Mouse (Mus musculus) B cell, adult (primary cell): ENCODE measurements around the gene Il27ra. TPM values are rescaled to one million over a fixed set of nuclear protein-coding genes. Genes with fewer than 3 reads are reported as not detected.

Experiments
- total RNA-seq: library from RNA; stranded (reverse); gene quantifications from 4 replicates; pipeline ENCODE4 v1.2.4, GENCODE M21; 2023; ENCODE audit not compliant: inconsistent age

Gene Il27ra
- total RNA-seq: 90.8 to 101 TPM (median 92.9 TPM) in 4 replicates

GRCm38 (mm10) chr8:84042066-84042947 is at the start of gene Il27ra:
Il27ra (minus strand) TSS chr8:84042589.

DNA sequence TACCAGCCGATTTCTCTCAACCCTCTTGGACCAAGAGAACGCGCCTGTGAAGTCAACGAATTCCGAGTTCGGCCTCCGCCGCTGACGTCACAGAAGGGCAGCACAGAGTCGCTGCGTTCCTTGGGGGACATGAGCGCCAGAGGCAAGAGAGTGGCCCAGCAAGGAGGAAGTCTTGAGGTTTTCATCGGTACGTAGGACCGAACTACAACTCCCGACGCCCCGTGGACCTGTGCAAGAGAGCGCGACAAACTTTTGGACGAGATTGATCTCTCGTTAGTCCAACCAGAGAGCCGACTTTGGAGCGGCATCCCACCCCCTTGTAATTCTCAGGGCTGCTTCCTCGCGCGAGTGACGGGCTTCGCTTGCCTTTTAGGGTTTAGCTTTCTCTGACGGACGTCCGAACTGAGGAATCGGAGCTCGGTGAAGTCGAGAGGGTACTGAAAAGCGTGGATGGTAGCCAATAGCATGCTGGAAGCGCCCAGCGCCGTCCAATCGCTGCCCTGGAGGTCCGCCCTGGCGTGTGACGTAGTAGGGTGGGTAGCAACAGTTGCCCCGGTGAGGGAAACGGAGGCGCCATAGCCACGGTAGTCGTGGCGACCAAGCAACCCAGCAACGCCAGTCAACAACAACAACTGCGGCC is 24.0 kb upstream of the Il27ra start, which contains the start of gene Rfx1:
TSS of gene Rfx1 (plus strand) at position 544 of the 640 bp plus-strand sequence.

DNA sequence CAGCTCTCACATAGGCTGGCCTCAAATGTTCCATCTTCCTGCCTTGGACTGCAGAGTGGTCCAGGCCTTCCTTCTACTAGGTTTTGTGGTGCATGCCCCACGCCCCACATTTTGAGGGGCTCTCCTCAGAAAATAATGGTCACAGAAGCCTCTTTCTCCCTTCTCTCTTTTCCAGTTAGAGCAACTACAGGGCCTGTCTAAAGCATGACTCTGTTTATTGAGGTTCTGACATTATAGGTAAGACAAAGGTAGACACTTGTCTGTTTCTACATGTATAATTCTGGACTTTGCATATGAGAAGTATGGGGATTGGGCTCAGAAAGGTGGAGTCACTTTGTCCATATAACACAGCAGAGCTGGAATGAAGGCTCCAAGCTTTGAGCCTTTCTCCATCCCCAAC is 22.6 kb upstream of the Il27ra start, which contains the start of gene Gm10643:
TSS of gene Gm10643 (minus strand) at position 101 of the 400 bp plus-strand sequence.

DNA sequence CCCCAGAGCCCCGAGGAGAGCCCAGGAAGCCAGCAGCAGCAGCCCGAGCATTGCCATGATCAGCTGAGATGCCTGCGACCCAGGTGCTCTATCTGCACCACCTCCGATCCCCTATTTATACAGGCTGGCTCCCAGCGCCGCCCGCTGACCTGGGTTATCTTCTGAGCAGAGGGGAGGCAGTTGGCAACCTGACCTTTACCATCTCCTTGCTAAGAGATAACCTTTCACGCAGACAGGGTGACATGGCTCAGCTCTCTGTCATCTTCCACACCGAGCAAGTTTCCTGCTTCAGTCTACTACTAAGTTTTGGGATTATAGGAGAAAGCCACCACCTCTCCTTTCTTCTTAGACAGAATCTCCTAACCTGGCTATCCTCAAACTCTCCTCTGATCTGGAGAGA is 2.5 kb upstream of the Il27ra start, which contains the start of gene Rln3:
TSS of gene Rln3 (minus strand) at position 101 of the 400 bp plus-strand sequence.

DNA sequence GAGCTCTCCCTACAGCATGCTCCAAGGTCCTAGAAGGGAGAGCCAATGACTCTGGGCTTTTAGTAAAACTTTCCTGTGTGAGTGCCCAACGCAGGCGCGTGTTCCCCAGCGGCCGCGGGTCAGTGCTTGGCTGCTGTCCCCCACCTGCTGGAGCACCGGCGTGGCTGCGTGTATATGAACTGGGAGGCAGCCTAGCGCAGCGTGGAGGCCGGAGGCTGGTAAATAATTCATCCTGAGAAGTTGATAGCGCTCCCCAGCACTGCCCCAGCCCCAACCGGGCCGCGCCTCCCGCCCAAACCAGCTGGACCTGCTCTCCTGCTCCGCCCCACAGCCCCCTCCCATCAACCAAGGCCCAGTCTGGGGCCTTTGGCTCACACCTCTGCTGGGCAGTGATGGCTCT is 21.3 kb downstream of the Il27ra start, which contains the start of gene Palm3:
TSS of gene Palm3 (plus strand) at position 376 of the 400 bp plus-strand sequence.

GRCm38 (mm10) chr8:84011705-84012498 is 30.5 kb downstream of the Il27ra start, which contains the start of gene 2210011C24Rik:
2210011C24Rik (minus strand) TSS chr8:84012171.

GRCm38 (mm10) chr8:84001281-84002000 is 40.9 kb downstream of the Il27ra start, which contains the start of gene 1700067K01Rik:
1700067K01Rik (plus strand) TSS chr8:84001502.

DNA sequence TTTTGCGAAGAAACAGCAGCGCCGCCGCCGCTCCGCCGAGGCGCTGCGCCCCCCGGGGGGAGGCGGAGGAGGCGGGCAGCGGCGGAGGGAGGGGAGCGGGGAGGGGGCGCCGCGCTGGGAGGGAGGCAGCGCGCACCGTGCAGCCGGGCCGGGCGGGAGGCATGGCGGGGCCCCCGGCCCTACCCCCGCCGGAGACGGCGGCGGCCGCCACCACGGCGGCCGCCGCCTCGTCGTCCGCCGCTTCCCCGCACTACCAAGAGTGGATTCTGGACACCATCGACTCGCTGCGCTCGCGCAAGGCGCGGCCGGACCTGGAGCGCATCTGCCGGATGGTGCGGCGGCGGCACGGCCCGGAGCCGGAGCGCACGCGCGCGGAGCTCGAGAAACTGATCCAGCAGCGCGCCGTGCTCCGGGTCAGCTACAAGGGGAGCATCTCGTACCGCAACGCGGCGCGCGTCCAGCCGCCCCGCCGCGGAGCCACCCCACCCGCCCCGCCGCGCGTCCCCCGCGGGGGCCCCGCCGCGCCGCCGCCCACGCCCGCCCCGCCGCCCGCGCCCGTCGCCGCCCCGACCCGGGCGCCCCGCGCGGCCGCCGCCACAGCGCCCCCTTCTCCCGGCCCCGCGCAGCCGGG is 44.8 kb downstream of the Il27ra start, which contains the start of gene Samd1:
TSS of gene Samd1 (plus strand) at position 162 of the 631 bp plus-strand sequence.

Other genes with a start within 250 kb of the Il27ra start
- 4.0 to 9.1 TPM (median 5.7 TPM) in 4 replicates for gene Adgrl1, start 142.5 kb downstream of the Il27ra start, total RNA-seq
- gene Gm10644, start 87.4 kb downstream of the Il27ra start, total RNA-seq: 1.0 to 2.6 TPM (median 1.3 TPM) in 4 replicates
- 8.9 to 13.0 TPM (median 11.5 TPM) in 4 replicates for gene Asf1b, start 87.1 kb downstream of the Il27ra start, total RNA-seq
- gene Prkaca, start 69.6 kb downstream of the Il27ra start, total RNA-seq: 45.8 to 49.4 TPM (median 48.8 TPM) in 4 replicates
- 50.7 to 56.9 TPM (median 54.5 TPM) in 4 replicates for gene Samd1, start 44.9 kb downstream of the Il27ra start, total RNA-seq
- gene 1700067K01Rik, start 41.1 kb downstream of the Il27ra start, total RNA-seq: 0.51 to 1.3 TPM (median 0.92 TPM) in 4 replicates
- not detected in 4 replicates for gene 2210011C24Rik, start 30.4 kb downstream of the Il27ra start, total RNA-seq
- 0.21 TPM in 1 of 4 replicates, not detected in the others for gene Palm3, start 21.1 kb downstream of the Il27ra start, total RNA-seq
- gene Rln3, start 2.4 kb upstream of the Il27ra start, total RNA-seq: not detected in 4 replicates
- gene Gm10643, start 22.5 kb upstream of the Il27ra start, total RNA-seq: 6.1 to 8.0 TPM (median 6.4 TPM) in 4 replicates
- gene Rfx1, start 24.2 kb upstream of the Il27ra start, total RNA-seq: 86.3 to 95.7 TPM (median 91.8 TPM) in 4 replicates
- gene Dcaf15, start 62.2 kb upstream of the Il27ra start, total RNA-seq: 48.9 to 55.8 TPM (median 52.6 TPM) in 4 replicates
- not detected in 4 replicates for gene Podnl1, start 83.4 kb upstream of the Il27ra start, total RNA-seq
- gene Cc2d1a, start 105.3 kb upstream of the Il27ra start, total RNA-seq: 33.0 to 37.2 TPM (median 35.2 TPM) in 4 replicates
- gene 4930432K21Rik, start 105.4 kb upstream of the Il27ra start, total RNA-seq: 0.63 to 3.4 TPM (median 1.6 TPM) in 4 replicates
- gene Nanos3, start 142.6 kb upstream of the Il27ra start, total RNA-seq: not detected in 4 replicates
- 25.3 to 28.1 TPM (median 26.9 TPM) in 4 replicates for gene Zswim4, start 194.5 kb upstream of the Il27ra start, total RNA-seq
- gene D8Ertd738e, start 207.1 kb upstream of the Il27ra start, total RNA-seq: 191 to 228 TPM (median 213 TPM) in 4 replicates
- 34.8 to 36.2 TPM (median 35.5 TPM) in 4 replicates for gene Mri1, start 214.7 kb upstream of the Il27ra start, total RNA-seq
- gene Ccdc130, start 227.8 kb upstream of the Il27ra start, total RNA-seq: 18.9 to 30.9 TPM (median 25.3 TPM) in 4 replicates